Mouse (Mus musculus): ENCODE results near the gene Map2k4. TPM values are rescaled to one million over a fixed set of nuclear protein-coding genes. Genes with fewer than 3 reads are reported as not detected.

The Map2k4 gene
- 20.3 TPM for polyA plus RNA-seq (2012; fragmentation: generic; extraction: Trizol)
- long read RNA-seq, experiment 1, transcript Map2k4-201 (11 exons, 3,695 nt) = major isoform, 11 of 19 reads
- long read RNA-seq, experiment 1, partial matches to known transcripts = 1 of 19 reads
- long read RNA-seq, experiment 1, other reads (novel, unspliced or antisense) = 7 of 19 reads
- long read RNA-seq, experiment 2, transcript Map2k4-201 (11 exons, 3,695 nt) = major isoform, 43 of 61 reads
- long read RNA-seq, experiment 2, partial matches to known transcripts = 4 of 61 reads
- long read RNA-seq, experiment 2, other reads (novel, unspliced or antisense) = 14 of 61 reads

GRCm38 (mm10) chr11:65788154-65788553, at the start of gene Map2k4:
Gene Map2k4 (minus strand): TSS chr11:65788297.
- H3K79me2 ChIP-seq (ENCODE audit: control insufficient read depth, insufficient read depth) = peaks cover 46% of the 10 kb centered on the region

DNA sequence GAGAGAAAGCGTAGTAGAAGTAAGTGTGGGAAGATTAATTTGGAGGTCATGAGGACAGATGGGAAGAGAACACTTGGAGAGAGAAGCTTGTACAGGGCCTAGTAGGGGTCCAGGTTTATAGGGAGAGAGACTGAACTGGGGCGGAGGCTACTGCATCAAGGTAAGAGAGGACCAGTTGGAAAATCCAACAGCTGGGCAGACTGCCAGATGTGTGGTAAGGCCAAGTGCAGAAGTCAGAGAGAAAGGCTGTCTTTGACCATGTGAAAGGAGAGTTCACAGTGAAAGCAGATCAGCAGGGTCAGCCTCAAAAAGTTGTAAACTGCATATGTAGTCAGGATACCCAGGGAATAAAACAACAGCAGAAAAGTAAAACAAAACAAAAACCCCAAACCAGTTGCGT, 36.5 kb upstream of the Map2k4 start:
- H3K27me3 ChIP-seq (ENCODE audit: control insufficient read depth, insufficient read depth, insufficient read length) = no peaks in the 10 kb centered on the region
- peaks cover 15% of the 10 kb centered on the region for H3K79me2 ChIP-seq (ENCODE audit: control insufficient read depth, insufficient read depth)
- peaks cover 63% of the 10 kb centered on the region for H3K36me3 ChIP-seq (ENCODE audit: control insufficient read depth, insufficient read depth)
- TF ChIP-seq MAX (IDR thresholded peaks at IDR 0.05) (no peak), FOSL1 (IDR thresholded peaks at IDR 0.05; ENCODE audit: insufficient read depth, low read length, poor library complexity, severe bottlenecking) (no peak), CEBPB (IDR thresholded peaks at IDR 0.05; ENCODE audit: low read depth) (no peak), CTCF (IDR thresholded peaks at IDR 0.05; ENCODE audit: control insufficient read depth, insufficient read depth, insufficient read length) (no peak), USF1 (IDR thresholded peaks at IDR 0.05; ENCODE audit: low read depth) (no peak), MYOD1 (IDR thresholded peaks at IDR 0.05; ENCODE audit: control insufficient read depth, insufficient read length, low read depth) (no peak)
- H3K4me3 ChIP-seq (ENCODE audit: insufficient read depth, poor library complexity, severe bottlenecking) = no peak overlapping the region
- no peaks in the 10 kb centered on the region for H3K79me3 ChIP-seq (ENCODE audit: low read depth)
- H3ac ChIP-seq (ENCODE audit: control insufficient read depth, insufficient read length, low read depth) = no peak overlapping the region

More at GRCm38 (mm10) chr11:65788154-65788553, at the start of gene Map2k4:
- H3K79me3 ChIP-seq (ENCODE audit: low read depth) = peaks cover 44% of the 10 kb centered on the region
- no peaks in the 10 kb centered on the region for H3K36me3 ChIP-seq (ENCODE audit: control insufficient read depth, insufficient read depth)
- H3K4me3 ChIP-seq (ENCODE audit: insufficient read depth, poor library complexity, severe bottlenecking) = peak within 1 kb of the TSS; percentile 91
- no peak for TF ChIP-seq USF1 (IDR thresholded peaks at IDR 0.05; ENCODE audit: low read depth)
- peak; percentile 80 for TF ChIP-seq MAX (IDR thresholded peaks at IDR 0.05)
- H3K27me3 ChIP-seq (ENCODE audit: control insufficient read depth, insufficient read depth, insufficient read length) = no peaks in the 10 kb centered on the region
- H3ac ChIP-seq (ENCODE audit: control insufficient read depth, insufficient read length, low read depth) = peak within 1 kb of the TSS; percentile 93

DNA sequence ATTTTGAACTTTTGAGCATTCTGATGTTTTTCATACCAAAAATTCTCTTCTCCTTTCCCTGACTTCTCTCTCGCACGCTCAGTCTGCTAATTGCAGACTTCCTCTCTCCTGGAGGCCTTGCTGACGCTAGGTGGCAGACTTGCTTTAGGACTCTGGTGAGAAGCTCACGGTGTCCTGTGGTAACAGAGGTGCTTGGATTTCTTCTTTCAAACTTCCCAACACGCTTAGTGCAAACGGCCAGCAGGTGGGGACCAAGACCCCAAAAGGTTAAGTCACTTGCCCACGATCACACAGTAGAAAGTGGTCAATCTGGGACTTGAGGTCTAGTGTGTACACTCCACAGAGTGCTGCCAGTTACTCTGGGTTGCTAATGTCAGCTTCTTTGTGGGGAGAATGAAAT, 32.8 kb upstream of the Map2k4 start:
- Histone ChIP-seq H3K27me3 (ENCODE audit: control insufficient read depth, insufficient read depth, insufficient read length) (no peaks in the 10 kb centered on the region), H3ac (ENCODE audit: control insufficient read depth, insufficient read length, low read depth) (no peak overlapping the region), H3K79me3 (ENCODE audit: low read depth) (no peaks in the 10 kb centered on the region), H3K36me3 (ENCODE audit: control insufficient read depth, insufficient read depth) (peaks cover 73% of the 10 kb centered on the region), H3K4me3 (ENCODE audit: insufficient read depth, poor library complexity, severe bottlenecking) (no peak overlapping the region), H3K79me2 (ENCODE audit: control insufficient read depth, insufficient read depth) (peaks cover 22% of the 10 kb centered on the region)
- TF ChIP-seq CEBPB (IDR thresholded peaks at IDR 0.05; ENCODE audit: low read depth) (no peak), MYOG (IDR thresholded peaks at IDR 0.05; ENCODE audit: control insufficient read depth, extremely low read depth, insufficient read length) (no peak), CTCF (IDR thresholded peaks at IDR 0.05; ENCODE audit: control insufficient read depth, insufficient read depth, insufficient read length) (no peak), FOSL1 (IDR thresholded peaks at IDR 0.05; ENCODE audit: insufficient read depth, low read length, poor library complexity, severe bottlenecking) (no peak), MAX (IDR thresholded peaks at IDR 0.05) (no peak), USF1 (IDR thresholded peaks at IDR 0.05; ENCODE audit: low read depth) (no peak), MYOD1 (IDR thresholded peaks at IDR 0.05; ENCODE audit: control insufficient read depth, insufficient read length, low read depth) (no peak)

GRCm38 (mm10) chr11:65820280-65820679, 32.2 kb upstream of the Map2k4 start:
- H3K36me3 ChIP-seq (ENCODE audit: control insufficient read depth, insufficient read depth) = peaks cover 79% of the 10 kb centered on the region
- peaks cover 22% of the 10 kb centered on the region for H3K79me2 ChIP-seq (ENCODE audit: control insufficient read depth, insufficient read depth)
- no peak overlapping the region for H3ac ChIP-seq (ENCODE audit: control insufficient read depth, insufficient read length, low read depth)
- TF ChIP-seq USF1 (IDR thresholded peaks at IDR 0.05; ENCODE audit: low read depth) (no peak), FOSL1 (IDR thresholded peaks at IDR 0.05; ENCODE audit: insufficient read depth, low read length, poor library complexity, severe bottlenecking) (no peak), MYOD1 (IDR thresholded peaks at IDR 0.05; ENCODE audit: control insufficient read depth, insufficient read length, low read depth) (no peak), MAX (IDR thresholded peaks at IDR 0.05) (no peak), MYOG (IDR thresholded peaks at IDR 0.05; ENCODE audit: control insufficient read depth, extremely low read depth, insufficient read length) (no peak), CEBPB (IDR thresholded peaks at IDR 0.05; ENCODE audit: low read depth) (no peak), CTCF (IDR thresholded peaks at IDR 0.05; ENCODE audit: control insufficient read depth, insufficient read depth, insufficient read length) (no peak)
- no peaks in the 10 kb centered on the region for H3K27me3 ChIP-seq (ENCODE audit: control insufficient read depth, insufficient read depth, insufficient read length)
- no peaks in the 10 kb centered on the region for H3K79me3 ChIP-seq (ENCODE audit: low read depth)
- no peak overlapping the region for H3K4me3 ChIP-seq (ENCODE audit: insufficient read depth, poor library complexity, severe bottlenecking)

GRCm38 (mm10) chr11:65818193-65818592, 30.1 kb upstream of the Map2k4 start:
- no peak overlapping the region for H3K4me3 ChIP-seq (ENCODE audit: insufficient read depth, poor library complexity, severe bottlenecking)
- TF ChIP-seq FOSL1 (IDR thresholded peaks at IDR 0.05; ENCODE audit: insufficient read depth, low read length, poor library complexity, severe bottlenecking) (no peak), MYOD1 (IDR thresholded peaks at IDR 0.05; ENCODE audit: control insufficient read depth, insufficient read length, low read depth) (peak; percentile 44), CTCF (IDR thresholded peaks at IDR 0.05; ENCODE audit: control insufficient read depth, insufficient read depth, insufficient read length) (no peak)
- H3K79me3 ChIP-seq (ENCODE audit: low read depth) = peaks cover under 1% of the 10 kb centered on the region
- no peak overlapping the region for H3ac ChIP-seq (ENCODE audit: control insufficient read depth, insufficient read length, low read depth)
- peaks cover 26% of the 10 kb centered on the region for H3K79me2 ChIP-seq (ENCODE audit: control insufficient read depth, insufficient read depth)
- peaks cover 75% of the 10 kb centered on the region for H3K36me3 ChIP-seq (ENCODE audit: control insufficient read depth, insufficient read depth)
- H3K27me3 ChIP-seq (ENCODE audit: control insufficient read depth, insufficient read depth, insufficient read length) = no peaks in the 10 kb centered on the region

- Histone ChIP-seq H3K79me3 (ENCODE audit: low read depth) (peaks cover 9% of the 10 kb centered on the region), H3K4me3 (ENCODE audit: insufficient read depth, poor library complexity, severe bottlenecking) (no peak overlapping the region), H3K36me3 (ENCODE audit: control insufficient read depth, insufficient read depth) (peaks cover 58% of the 10 kb centered on the region), H3K79me2 (ENCODE audit: control insufficient read depth, insufficient read depth) (peaks cover 45% of the 10 kb centered on the region), H3K27me3 (ENCODE audit: control insufficient read depth, insufficient read depth, insufficient read length) (no peaks in the 10 kb centered on the region), H3ac (ENCODE audit: control insufficient read depth, insufficient read length, low read depth) (no peak overlapping the region)
- peak; percentile 72 for TF ChIP-seq MYOD1 (IDR thresholded peaks at IDR 0.05; ENCODE audit: control insufficient read depth, insufficient read length, low read depth)
- no peak for TF ChIP-seq FOSL1 (IDR thresholded peaks at IDR 0.05; ENCODE audit: insufficient read depth, low read length, poor library complexity, severe bottlenecking)
- TF ChIP-seq USF1 (IDR thresholded peaks at IDR 0.05; ENCODE audit: low read depth) = no peak
- no peak for TF ChIP-seq MYOG (IDR thresholded peaks at IDR 0.05; ENCODE audit: control insufficient read depth, extremely low read depth, insufficient read length)
- no peak for TF ChIP-seq MAX (IDR thresholded peaks at IDR 0.05)
- TF ChIP-seq CTCF (IDR thresholded peaks at IDR 0.05; ENCODE audit: control insufficient read depth, insufficient read depth, insufficient read length) = no peak
Observed at GRCm38 (mm10) chr11:65816237-65816636, 28.1 kb upstream of the Map2k4 start.

Measured in C2C12 (cell line).